Mouse (Mus musculus): ENCODE results near the gene Lamb3.
"Not testable (repeated sequence)": the region's sequence is repeated elsewhere in the genome, so short reads cannot be mapped to it uniquely, and the experiment has no call there.

The Lamb3 gene

DNA sequence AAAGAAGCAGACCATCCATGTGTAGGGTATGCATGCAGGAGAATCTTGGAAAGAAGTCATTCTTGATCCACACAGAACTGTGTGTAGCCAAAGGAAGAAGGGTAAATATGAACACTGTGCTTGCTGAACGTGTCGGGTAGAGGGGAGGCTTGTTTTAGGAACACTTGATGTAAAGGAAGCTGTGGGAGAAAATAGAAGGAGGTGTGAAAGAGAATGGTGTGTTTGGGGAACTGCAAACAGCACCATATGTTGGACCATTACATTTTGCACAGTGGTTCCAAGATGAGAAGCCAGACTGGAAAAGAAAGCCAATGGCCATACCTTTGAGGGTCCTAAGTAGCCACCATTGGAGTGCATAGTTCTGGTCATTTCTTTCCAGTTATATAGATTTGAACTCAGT is 42.5 kb downstream of the Lamb3 start:
- no peak for DNase-seq

DNA sequence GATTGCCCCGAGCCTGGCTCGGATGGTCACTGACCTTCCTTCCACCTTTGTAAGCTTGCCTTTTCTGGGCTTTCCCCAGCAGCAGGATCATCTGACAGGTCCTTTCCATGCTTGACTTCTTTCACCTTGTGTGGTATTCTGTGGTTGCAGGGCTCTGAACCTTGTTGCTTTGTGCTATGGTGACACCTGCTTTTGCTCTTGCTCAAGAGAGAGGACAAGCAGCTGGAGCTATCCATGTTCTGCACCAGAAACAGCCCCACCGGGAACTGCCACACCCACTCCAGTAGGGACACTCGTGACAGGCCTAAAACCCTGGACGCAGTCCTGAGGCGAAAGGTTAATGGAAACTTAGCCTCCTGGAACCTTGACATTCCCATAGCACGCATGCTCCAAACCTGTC is 43.9 kb downstream of the Lamb3 start:
- DNase-seq: no peak

DNA sequence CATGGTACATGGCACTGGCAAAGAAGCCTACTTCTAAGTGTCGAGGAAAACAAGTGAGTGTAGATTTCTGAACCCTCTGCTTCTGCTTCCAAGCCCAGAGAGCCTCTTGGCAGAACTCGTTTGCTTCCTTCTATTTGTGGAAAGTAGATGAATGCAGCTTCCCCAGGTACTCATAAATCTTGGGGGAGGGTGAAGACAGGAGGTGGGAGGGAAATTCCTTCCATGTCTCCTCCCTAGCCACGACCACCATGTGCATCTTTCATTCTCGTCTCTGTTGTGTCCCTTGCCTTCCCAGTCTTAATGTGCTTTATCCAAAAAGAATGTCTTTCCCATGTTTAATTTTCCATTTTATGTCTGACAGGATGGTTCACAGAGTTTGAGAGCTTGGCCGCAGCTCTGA is 45.1 kb downstream of the Lamb3 start:
- DNase-seq: no peak

DNA sequence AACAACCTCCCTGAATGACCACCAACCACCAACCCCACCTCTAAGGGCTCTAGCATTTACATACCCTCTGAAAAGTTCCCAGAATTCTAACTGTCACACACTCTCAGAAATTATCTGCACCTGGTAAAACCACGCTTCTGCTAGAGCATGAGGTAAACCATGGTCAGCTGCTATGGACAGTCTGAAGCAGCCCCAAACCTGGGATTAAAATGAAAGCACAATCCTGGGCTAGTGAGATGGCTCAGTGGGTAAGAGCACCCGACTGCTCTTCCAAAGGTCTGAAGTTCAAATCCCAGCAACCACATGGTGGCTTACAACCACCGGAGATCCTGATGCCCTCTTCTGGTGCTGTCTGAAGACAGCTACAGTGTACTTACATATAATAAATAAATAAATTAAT is 46.4 kb downstream of the Lamb3 start:
- DNase-seq: not testable (repeated sequence)

DNA sequence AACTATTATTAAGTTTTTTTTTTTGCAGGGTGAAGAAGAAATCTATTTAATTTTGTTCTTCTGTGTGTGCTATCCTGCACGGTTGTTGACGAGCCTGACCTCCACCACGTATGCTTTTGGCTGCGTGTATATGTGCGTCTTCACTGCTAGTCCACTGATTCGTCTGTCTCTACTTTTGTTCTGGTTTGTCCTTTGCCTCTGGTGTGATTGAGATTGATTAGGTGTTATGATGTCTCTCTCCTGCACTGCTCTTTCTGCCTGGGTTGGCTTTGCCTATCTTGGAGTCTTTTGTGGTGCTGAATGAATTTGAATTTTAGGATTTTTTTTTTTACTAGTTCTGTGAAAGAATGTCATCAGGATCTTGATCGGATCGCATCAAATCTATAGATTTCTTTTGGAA is 47.5 kb downstream of the Lamb3 start:
- no peak for DNase-seq

DNA sequence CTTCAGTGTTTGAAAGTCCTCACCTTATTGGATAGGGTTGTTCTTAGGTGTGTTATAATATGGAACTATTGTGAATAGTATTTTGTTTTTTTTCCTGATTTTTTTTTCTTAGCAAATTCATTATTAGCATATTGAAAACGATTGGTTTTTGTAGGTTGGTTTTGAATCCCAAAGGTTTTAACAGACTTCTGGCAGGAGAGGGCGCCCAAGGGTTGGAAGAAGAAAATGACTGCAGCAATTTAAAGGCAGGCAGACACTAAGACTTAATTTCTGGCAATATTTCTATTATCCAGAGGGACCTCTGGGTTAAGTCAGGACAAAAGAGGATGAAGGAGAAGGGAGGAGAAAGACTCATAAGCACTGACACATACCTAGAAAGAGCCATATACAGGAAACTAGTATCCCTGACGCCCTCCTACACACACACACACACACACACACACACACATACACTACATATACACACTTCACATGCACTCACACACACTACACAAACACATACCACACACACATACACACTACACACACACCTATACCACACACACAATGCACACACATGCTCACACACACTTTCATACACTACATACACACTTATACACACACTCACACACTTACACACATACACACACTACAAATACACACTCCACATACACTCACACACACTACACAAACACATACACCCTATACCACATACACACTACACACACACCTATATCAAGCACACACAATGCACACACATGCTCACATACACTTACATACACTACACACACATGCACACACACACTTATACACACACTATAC is 48.2 kb downstream of the Lamb3 start:
- peak; percentile 86 for DNase-seq

DNA sequence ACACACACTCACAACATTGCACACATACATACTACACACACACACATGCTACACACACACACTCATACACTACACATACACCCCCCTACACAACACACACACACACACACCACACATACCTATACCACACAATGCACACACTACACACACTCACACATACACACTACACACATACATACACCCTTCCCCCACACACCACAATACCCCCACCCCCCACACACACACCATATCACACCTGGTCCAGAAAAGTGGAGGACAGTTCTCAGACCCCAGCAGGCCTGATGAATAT is 48.7 kb downstream of the Lamb3 start:
- no peak for DNase-seq

DNA sequence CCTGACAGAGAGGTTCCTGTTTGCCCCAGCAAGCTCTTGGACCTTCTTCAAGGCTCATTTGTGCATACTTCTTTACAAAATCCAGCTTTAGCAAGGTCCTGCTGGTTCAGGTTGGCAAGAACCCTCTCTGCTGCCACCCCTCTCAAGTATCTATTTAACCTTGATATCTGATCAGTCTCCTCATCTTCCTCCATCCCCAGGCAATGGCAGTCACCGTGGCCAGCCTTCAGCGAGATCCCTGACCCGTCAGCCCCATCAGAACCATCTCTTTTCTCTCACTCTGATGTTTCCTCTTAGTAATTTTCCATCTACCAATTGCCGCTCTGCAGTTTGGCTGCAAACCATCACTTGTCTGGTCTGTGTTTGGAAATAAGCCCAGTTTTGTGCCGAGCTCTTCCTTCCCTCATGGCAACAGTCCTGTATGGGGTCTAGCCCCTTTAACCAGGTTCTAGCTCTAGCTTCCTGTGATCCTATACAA is 49.2 kb downstream of the Lamb3 start:
- no peak for DNase-seq

DNA sequence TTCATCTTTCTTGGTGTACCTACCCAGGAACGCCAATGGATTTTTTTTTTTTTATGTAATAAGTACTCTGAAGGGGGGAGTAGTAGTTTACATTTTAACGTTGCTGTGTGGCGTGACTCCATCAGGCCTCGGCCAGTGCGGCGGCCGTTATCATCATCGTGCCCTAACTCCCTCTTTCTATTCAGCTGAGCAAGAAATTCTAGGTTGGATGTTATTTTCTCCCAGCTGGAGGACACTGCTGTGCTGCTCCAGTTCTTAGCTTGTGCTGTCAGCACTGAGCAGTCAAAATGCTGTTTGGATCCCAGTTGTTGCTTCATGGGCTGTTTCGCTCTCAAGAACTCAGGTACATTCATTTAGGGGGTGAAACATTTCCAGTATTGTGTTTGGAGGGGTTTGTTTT is 52.1 kb downstream of the Lamb3 start:
- DNase-seq: no peak

DNA sequence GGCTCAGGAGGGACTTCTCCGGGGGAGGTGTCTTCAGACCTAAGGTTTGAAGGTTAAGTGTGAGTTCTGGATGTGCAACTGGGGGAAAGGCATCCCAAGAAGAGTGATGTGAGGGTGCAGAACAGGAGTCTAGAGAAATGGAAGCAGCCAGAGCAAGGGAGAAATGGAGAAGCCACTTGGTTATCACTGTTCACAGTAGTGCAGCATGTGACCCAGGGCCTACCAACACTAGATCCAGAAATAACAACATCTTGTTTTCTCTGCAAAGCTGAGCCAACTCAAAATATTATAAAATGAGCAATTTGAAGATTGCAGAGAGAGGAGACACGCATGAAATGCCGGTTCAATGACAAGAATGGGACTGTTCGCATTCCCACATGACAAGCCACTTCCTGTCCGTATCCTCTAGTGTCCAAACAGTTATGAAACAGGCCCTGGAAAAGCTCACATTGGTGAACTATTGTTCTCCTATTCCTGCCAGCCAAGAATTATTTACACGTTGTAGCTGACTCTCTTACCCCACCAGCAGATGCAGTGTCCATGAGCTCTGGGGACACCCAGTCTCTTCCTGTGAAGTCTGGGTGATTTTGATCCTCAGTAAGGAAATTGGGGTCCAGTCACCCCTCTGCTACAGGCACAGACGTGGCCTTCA is 54.5 kb downstream of the Lamb3 start:
- peak; percentile 73 for DNase-seq

DNA sequence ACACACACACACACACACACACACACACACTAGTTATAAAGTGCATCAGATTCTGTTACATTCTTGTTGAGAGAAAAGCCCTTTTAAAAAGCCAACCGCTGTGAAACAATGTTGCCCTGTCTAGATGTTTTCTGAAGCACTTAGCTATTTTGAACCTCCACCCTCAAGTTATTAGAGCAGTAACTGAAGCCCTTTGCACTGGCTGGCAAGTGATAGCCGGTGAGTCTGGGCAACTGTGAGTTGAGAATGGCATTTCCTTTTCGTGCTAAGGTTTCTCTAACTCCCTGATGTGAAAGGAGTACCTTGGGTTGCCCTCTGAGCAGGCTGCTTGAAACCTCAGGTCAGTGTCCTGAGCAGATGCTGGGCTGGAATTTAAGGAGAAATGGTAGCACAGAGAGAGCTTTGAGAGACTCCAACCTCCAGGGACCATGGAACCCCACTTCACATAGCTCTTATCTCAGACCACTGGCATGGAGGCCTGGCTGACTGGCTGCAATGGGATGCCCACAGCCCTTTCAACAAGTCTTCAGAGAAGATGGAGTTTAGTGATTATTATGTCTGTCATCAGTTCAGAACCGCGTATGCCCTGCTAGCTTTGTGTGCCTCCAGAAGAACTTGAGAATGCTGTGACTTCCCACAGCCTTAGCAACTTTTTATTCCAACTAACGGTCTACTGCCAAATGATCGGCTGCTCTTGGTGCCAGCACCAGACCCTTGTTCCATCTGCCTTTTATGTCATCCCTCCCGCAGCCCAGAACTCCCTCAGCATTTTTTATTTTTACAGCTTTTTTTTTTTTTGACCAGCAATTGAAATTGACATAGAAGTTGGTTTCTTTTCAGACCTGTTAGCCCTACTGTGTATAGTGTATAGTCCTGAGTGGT is 55.8 kb downstream of the Lamb3 start:
- DNase-seq: no peak

DNA sequence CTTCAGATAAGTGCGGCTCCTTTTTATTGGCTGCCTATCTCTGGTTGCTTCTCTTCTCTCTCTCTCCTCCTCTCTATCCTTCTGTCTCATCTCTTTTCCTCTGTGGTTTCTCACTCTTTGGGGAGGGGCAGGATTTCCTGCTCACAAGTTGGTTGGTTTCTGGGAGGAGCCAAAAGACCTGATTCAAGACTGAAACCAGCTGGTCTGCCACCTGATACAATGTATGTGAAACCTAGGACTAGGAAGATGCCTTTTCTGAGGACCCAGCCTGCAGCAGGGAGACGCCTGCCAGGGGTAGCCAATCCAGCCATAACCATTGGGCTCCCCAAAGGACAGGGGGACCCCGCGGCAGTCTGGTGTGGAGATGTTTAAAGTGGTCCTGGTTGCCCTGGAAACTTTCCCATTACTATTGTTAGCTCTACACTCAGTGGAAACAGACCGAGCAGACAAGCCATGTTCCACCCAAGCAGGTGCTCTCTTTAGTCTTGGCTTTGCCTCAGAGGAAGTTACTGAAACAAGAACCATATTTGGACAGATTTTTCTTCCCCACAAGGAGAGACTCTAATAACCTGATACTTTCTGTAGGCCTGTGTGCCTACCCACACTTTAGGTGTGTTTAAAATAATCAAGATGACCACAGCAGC is 56.6 kb downstream of the Lamb3 start, which contains the start of gene Hsd11b1:
TSS of gene Hsd11b1 (minus strand) at position 121 of the 644 bp plus-strand sequence.
- peak; percentile 70 for DNase-seq

DNA sequence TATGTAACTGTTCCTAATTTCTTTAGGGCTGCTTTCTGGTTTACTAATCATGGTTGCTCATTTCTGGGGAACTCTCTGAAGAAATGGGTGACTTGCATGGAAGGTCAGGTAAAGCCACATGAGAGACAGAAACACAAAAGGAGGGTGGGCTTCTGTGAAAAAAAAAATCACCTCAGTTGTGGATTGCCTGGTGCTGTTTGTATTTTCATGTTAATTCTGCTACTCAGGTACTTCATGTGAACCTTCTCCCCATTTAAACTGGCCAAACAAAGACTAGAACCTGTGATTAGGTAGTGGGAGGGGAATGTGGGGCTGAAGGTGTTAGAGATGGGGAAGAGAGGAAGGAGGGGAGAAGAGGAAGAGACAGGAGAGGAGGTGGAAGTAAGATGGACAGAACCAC is 58.2 kb downstream of the Lamb3 start:
- no peak for DNase-seq

DNA sequence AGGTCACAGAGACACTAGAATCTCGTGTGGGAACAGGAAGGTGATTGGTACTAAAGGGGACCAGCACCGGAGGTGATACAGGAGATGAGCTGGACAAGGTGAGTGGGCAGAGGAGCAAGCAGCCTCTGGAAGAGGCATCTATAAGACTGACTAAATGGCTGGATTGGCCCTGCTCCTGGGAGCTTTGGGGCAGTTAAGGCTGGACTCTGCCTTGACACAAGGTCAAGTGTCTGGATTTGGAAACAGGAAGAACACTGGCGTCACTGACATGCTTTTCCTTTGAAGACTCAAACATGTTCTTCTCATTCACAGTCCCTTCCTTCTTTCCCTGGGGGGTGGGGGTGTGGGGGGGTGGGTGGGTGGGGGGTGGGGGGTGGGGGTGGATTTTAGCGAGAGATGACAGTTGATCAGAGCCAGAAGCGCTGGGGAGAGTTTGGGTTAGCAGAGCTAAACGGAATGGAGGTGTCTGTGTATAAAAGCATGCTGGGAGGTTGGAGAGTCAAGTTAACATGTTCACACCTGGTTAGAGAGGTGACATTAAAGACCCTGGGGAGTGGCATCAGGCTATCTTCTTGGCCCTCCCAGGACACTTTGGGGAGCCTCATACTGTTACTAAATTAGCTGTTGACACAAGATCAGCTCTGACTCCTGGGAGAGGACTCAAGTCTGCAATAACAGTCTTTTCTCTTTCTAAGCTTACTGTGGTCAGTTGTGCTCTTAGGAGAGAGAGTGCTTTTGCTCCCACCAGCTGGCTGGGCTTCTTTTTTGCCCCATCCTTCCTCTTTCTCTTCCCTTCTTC is 63.7 kb downstream of the Lamb3 start:
- DNase-seq: peak; percentile 61

DNA sequence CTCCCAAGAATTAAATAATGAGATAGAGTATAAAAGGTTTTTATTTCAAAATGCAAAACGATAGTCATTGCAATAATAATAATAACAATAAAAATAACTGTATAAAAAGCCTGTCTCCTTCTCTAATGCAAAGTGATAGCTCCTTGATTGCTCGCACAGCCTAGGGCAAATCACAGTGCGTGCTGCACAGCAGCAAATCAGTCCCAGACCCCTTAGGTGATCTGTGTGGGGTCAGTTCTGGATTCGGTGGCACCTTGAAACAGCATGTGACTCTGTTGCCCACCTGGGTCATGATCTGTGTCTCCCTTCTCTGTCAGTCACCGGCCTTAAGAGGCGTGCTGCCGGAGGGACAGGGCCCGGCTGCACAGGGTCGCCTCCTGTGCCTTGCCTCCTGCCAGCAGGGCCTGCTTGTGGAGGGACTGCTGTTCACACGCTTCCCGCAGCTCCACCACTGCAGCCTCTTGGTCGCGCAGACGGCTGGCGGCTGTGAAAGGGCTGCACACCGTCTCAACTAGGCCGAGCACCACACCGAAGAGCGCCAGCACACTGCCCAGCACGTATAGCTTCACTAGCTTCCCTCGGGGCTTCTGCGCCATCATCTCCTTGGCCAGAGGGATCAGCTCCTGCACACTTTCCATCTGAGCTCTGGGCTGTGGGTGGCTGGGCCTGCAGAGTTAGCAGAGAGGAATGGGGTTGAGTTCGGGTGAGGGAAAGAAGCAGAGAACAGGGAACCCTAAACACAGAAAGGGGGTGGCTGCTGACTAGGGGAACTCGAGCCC is 64.8 kb downstream of the Lamb3 start:
- no peak for DNase-seq

DNA sequence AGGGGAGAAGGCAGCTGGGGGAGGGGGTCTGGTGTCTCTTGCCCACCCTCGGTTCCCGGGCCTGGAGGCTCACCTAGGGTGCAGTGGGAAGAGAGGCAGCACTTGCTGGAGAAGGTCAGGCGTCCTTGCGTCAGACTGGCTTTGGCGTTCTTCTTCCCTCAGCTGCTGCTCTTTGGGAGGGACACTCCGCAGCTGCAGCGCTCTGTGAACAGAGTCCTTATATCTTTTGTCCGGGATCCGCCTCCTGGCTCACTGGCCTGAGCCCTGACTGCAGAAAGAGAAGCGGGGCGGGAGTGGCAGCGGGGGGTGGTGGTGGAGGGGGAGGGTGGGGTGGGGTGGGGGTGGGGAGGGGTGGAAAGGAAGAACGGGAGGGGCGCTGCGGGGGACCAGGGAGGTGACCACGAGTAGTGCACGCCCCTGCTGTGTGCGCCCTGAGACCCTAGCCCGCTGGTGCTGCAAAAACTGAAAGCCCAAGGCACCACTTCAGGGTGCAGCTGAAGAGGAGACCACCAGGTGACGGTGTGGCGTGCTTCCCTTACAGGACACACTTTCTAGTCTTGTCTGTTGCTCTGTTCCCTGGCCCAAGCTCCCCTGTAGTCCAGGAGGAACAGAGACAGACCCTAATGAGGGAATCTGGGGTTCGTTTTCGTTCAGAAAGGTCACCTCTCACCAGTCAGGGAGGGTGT is 65.6 kb downstream of the Lamb3 start, which contains the start of gene G0s2:
TSS of gene G0s2 (minus strand) at position 302 of the 686 bp plus-strand sequence.
- peak; percentile 83 for DNase-seq

DNA sequence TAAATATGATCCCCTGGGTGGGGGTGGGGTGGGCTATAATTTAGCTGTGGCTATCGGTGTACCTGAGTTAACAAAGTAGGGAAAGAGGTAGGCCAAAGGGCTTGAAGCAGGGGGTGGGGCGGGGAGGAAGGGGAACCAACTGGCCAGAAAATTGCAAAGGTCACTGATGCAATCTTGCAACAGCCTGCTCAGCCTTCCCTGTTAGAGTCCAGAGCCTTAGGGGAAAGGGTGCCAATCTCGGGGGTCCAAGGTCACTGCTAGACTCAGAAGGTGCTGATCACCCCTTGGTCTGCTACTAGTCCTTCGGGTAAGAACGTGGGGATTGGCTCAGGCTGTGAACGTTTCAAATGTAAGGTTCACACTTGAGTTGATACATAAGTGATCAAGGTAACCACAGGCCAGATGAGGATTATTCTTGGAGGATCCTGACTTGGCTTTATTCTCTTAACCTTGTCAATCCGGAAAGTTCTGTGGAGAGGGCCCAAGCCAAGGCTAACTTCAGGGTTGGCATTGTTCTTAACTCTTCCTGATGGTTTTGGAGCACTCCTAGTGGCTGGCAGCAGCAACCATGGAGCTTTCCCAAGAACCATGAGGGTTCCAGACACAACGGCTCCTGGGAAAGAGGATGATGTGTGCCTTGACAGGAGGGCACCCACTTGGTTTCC is 67.0 kb downstream of the Lamb3 start:
- DNase-seq: no peak

DNA sequence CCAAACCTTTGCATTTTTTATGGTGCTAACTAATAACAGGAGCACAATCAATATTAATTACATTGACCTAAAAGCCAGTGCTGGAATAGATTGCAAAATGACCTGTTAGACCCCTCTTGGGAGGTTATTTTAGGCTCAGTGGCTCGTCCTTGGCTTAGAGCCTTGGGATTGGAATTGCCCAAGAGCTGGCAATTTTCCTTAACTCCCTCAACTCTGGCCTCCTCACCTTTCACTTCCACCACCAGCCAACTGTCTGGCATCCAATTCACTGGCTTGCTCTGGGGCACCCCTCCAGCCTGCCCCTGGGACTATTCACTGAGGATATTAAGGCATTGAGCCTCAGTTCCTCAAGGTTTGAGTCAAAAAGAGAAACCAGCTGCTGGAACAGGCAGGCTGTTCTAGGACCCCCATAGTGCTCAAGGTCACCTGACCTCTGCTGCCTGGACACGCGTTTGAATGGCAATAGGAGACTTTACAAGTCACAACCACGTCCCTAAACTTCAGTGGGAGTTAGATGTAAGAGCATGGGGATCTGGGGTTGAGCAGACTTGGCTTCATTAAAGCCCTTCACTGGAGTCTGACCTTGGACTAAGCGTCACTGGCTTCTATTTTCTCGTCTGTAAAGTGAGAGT is 71.0 kb downstream of the Lamb3 start:
- peak; percentile 65 for DNase-seq

DNA sequence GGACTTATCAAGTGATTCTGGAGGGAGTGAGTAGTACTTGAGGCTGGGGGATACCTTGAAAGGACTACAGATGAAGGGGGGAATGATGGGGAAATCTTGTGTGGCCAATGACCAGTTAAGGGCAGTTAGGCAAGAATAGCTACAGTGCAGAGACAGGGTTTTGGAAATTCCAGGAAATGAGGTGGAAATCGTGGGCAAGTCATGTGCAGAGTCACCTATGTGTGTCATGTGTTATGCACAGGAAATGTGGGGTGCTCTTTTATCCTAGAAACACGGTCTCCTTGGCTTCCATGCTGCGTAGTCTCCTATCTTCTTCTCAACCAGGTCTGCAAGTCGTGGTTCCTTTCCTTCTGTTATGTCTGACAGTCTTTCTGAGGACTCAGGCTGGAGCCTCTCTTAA is 72.0 kb downstream of the Lamb3 start:
- no peak for DNase-seq

DNA sequence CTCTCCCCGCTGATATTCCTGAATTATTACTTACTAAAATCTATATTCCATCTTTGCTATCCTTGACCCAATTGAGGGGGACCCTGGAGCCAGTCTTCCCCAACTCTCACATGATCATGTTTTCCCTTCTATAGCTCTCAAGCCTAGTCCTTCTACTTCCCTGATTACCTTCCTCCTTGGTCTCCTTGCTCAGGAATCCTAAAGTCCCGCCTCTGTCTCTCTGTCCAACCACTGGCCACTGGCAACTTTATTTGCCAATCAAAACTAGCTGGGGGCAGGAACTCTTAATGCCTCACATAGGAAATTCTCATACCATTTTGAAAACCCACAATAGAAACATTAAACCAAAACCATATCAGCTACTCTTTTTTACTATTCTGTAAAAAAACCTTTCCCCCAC is 73.8 kb downstream of the Lamb3 start:
- no peak for DNase-seq
